Mouse (Mus musculus) ES-Bruce4 (cell line): ENCODE data around the gene Mast4. TPM values are rescaled to one million over a fixed set of nuclear protein-coding genes. Genes with fewer than 3 reads are reported as not detected.

Source experiments
- H3K27ac ChIP-seq: 2 replicates; pipeline ENCODE4 v1.5.1; 2012; ENCODE audit warnings: low read length, inconsistent platforms; ENCODE audit not compliant: insufficient read depth
- H3K27me3 ChIP-seq: 2 replicates; pipeline ENCODE4 v1.6.1; 2012; ENCODE audit warnings: mild to moderate bottlenecking, low read length, inconsistent platforms; ENCODE audit not compliant: control insufficient read depth, poor library complexity, insufficient read depth, severe bottlenecking
- H3K36me3 ChIP-seq: 2 replicates; pipeline ENCODE4 v1.6.1; 2012; ENCODE audit warnings: inconsistent platforms, mild to moderate bottlenecking, low read length, moderate library complexity; ENCODE audit not compliant: control insufficient read depth, poor library complexity, insufficient read depth, severe bottlenecking
- H3K4me1 ChIP-seq: one replicate; pipeline ENCODE4 v1.8.1; 2011; ENCODE audit warnings: low read length; ENCODE audit not compliant: control insufficient read depth, insufficient read depth
- H3K4me3 ChIP-seq: 2 replicates; pipeline ENCODE4 v1.5.1; 2011; ENCODE audit warnings: low read depth, mild to moderate bottlenecking, low read length
- H3K9ac ChIP-seq: 2 replicates; pipeline ENCODE4 v1.6.1; 2012; ENCODE audit warnings: low read depth, mild to moderate bottlenecking, inconsistent platforms; ENCODE audit not compliant: poor library complexity, severe bottlenecking
- H3K9me3 ChIP-seq: replicated peaks from 2 replicates; pipeline ENCODE4 v1.6.1; 2012; ENCODE audit warnings: mild to moderate bottlenecking, low read length, inconsistent platforms; ENCODE audit not compliant: control insufficient read depth, poor library complexity, insufficient read depth, severe bottlenecking
- CTCF ChIP-seq: IDR thresholded peaks from one replicate; pipeline ENCODE4 v1.8.1; 2011; ENCODE audit warnings: low read depth, low read length
- EP300 ChIP-seq: IDR thresholded peaks from 2 replicates; pipeline ENCODE4 v1.6.1; 2011; ENCODE audit warnings: low read depth, low read length; ENCODE audit not compliant: insufficient read depth
- POLR2A ChIP-seq: IDR thresholded peaks from one replicate; pipeline ENCODE4 v1.8.1; 2011; ENCODE audit warnings: low read length; ENCODE audit not compliant: insufficient read depth
- polyA plus RNA-seq: library from polyadenylated mRNA; stranded (reverse); fragments of >200 nt; gene quantifications from 2 replicates; pipeline ENCODE4 v1.2.4, GENCODE M21; 2011; ENCODE audit warnings: low read depth; ENCODE audit not compliant: missing spikeins, insufficient read depth, insufficient read length

Gene Mast4
- polyA plus RNA-seq, 1 experiment, result 25.3 TPM

DNA sequence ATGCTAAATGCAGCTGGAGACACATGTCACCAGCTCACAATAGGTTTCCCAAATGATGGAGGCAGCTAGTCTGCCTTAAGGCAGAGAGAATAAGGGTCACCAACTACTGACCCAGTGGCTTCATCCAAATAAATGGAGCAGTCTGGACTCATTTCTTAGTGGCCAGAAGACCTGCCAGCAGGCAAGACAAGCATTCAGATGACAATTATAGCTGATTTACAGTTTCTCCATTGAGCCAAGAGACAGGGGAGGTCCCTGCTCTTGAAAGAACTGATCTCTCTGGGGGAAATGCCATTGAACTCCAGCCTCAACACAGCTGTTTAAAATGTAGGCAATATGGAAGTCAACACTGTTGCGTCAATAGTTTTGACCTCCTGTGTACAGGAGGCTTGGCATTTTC lies 332.5 kb downstream of the Mast4 start:
- H3K27me3 ChIP-seq, result no peaks in the 10 kb centered on the region
- H3K36me3 ChIP-seq, result no peaks in the 10 kb centered on the region
- H3K9me3 ChIP-seq, result no peaks in the 10 kb centered on the region
- no peak overlapping the region for H3K4me3 ChIP-seq
- H3K4me1 ChIP-seq, result no peaks in the 10 kb centered on the region
- no peak overlapping the region for H3K27ac ChIP-seq
- H3K9ac ChIP-seq, result no peak overlapping the region
- no peak for TF ChIP-seq CTCF
- no peak for TF ChIP-seq EP300
- TF ChIP-seq POLR2A, result no peak

DNA sequence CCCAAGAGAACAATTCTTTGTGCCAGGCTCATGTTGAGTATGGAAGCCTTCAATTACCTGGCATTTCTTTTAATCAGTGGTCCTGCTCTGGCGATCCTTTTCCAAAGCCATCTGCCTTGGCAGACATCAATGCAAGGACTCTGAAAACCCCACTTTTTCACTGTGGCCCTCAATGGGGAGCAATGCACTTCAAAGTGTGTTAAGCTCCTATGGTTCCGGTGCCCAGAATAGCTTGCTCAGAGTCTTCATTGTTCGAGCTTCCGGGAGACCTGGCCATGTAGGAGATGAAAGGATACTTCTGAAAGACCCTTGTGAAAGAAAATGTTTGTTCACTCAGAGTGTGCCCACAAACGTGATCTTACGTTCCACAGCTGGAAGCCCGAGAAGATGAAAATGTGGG lies 333.4 kb downstream of the Mast4 start:
- Histone ChIP-seq H3K27me3 (no peaks in the 10 kb centered on the region), H3K27ac (no peak overlapping the region), H3K36me3 (no peaks in the 10 kb centered on the region), H3K4me1 (no peaks in the 10 kb centered on the region), H3K9ac (no peak overlapping the region), H3K4me3 (no peak overlapping the region), H3K9me3 (no peaks in the 10 kb centered on the region)
- TF ChIP-seq EP300 (no peak), CTCF (no peak), POLR2A (no peak)

DNA sequence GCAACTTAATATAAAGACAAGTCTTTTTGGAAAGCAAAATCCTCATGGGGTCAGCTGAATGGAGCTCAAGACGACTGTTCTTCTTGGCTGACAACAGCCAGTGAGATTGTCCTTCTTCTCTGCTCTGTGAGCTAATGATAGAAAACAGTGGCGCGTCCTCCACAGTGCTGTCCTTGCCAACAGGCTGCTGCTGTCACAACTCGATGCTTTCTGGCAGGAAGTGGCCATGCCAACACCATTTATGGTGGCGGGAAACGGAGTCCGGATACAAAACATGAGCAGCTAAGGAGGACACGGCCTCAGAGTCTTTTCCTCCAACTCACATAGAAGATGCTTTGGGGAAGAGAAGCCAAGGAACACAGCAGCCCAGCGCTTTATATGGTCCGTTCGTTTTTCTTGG lies 340.2 kb downstream of the Mast4 start:
- H3K4me3 ChIP-seq, result no peak overlapping the region
- no peak overlapping the region for H3K27ac ChIP-seq
- no peak for TF ChIP-seq EP300
- no peak for TF ChIP-seq CTCF
- no peak for TF ChIP-seq POLR2A
- no peak overlapping the region for H3K9ac ChIP-seq
- no peaks in the 10 kb centered on the region for H3K9me3 ChIP-seq
- no peaks in the 10 kb centered on the region for H3K4me1 ChIP-seq
- no peaks in the 10 kb centered on the region for H3K36me3 ChIP-seq
- H3K27me3 ChIP-seq, result no peaks in the 10 kb centered on the region

DNA sequence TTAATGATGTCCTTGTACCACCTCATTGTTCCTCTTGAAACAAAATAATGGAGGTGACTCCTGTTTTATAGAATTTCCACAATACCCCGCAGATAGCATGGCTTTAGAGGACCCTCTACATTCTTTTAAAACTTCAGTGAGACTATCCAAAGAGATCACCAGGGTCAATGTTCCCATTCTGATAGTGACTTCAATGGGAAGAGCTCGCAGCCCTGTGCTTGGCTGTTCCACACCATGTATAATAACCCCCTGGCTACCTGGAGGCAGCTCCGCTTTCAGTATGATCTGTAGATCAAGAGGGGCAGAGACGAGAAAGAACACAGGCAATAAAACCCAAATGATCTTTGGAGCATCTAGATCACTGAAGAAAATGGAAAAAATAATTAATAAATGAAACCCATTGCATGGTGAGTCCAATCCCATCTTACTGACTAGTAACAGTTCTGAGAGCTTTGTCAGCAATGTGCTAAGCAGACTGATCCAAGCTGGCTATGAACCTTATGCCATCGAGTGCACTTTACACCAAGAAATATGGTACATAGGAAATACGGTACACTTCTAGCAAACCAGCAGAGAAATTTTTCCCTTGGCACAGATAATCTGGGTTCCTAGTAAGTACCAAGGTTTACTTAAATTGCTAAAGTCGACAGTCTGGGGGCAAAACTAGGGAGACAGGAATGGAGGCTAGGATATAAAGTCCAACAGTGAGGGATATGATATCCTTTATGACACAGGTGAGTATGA lies 341.4 kb downstream of the Mast4 start:
- Histone ChIP-seq H3K9ac (no peak overlapping the region), H3K27ac (no peak overlapping the region), H3K27me3 (no peaks in the 10 kb centered on the region), H3K4me3 (no peak overlapping the region), H3K9me3 (no peaks in the 10 kb centered on the region), H3K4me1 (no peaks in the 10 kb centered on the region), H3K36me3 (no peaks in the 10 kb centered on the region)
- TF ChIP-seq CTCF (no peak), POLR2A (no peak), EP300 (no peak)

DNA sequence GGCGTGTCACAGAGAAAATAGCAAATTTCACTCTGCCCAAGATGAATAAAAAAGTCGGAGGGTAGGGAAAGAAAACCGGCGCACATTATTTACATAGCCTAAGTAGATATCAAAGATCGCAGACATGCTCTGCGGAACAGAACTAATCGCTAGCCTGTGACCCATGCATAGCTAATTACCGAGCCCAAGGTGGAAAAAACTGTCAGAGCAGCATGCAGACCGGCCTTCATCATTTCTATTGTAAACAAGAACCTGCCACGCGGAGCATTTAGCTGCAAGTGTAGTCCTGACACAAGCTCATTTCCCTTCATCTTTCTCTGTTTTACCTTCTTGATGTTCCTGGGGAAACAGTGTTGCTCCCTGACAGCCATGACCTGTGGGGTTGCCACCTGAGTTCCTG lies 342.4 kb downstream of the Mast4 start:
- no peak overlapping the region for H3K4me3 ChIP-seq

DNA sequence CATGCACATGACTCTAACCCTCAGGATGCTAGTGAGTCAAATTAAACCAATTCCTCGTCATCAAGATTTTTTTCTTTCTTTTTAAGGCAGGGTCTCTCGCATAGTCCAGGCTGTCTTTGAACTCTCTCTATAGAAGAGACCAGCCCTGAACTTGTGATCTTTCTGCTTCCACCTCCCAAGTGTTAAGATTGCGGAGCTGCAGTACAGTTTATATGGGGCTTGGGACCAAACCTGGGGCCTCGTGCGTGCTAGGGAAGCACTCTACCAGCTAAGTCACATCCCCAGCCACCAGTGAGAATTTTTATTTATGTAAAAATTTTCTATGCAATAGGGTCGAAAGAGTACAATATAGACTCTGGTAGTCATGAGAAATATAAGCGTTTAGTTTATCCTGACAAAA lies 343.1 kb downstream of the Mast4 start:
- Histone ChIP-seq H3K27ac (no peak overlapping the region), H3K4me1 (peaks cover 1% of the 10 kb centered on the region), H3K9me3 (no peaks in the 10 kb centered on the region), H3K36me3 (no peaks in the 10 kb centered on the region), H3K4me3 (no peak overlapping the region), H3K9ac (no peak overlapping the region), H3K27me3 (no peaks in the 10 kb centered on the region)
- TF ChIP-seq EP300 (no peak), POLR2A (no peak)

More for the DNA sequence above, 342.4 kb downstream of the Mast4 start:
- H3K27me3 ChIP-seq, result no peaks in the 10 kb centered on the region
- no peak overlapping the region for H3K9ac ChIP-seq
- no peak overlapping the region for H3K27ac ChIP-seq
- TF ChIP-seq EP300, result no peak
- no peak for TF ChIP-seq POLR2A
- TF ChIP-seq CTCF, result no peak
- no peaks in the 10 kb centered on the region for H3K36me3 ChIP-seq
- H3K9me3 ChIP-seq, result no peaks in the 10 kb centered on the region
- peaks cover 1% of the 10 kb centered on the region for H3K4me1 ChIP-seq
